Mouse (Mus musculus) gastrocnemius, adult 18-20 months (tissue): Measurements from ENCODE around the gene Zfp213. TPM values are rescaled to one million over a fixed set of nuclear protein-coding genes. Genes with fewer than 3 reads are reported as not detected.
A peak's percentile ranks its signal among the peaks of the same experiment; 100 is the strongest.
"Not testable (repeated sequence)": the region's sequence is repeated elsewhere in the genome, so short reads cannot be mapped to it uniquely, and the experiment has no call there.

Experiments used
- DNase-seq: peaks from one replicate; pipeline ENCODE4 v3.0.0; 2021; ENCODE audit warnings: low spot score
- total RNA-seq, 2 experiments: library from RNA; stranded (reverse); gene quantifications; 2 replicates each; pipeline ENCODE4 v1.2.3; 2021

Zfp213 gene
- total RNA-seq, 2 experiments from 2014 or later, result 2.1 to 2.8 TPM

DNA sequence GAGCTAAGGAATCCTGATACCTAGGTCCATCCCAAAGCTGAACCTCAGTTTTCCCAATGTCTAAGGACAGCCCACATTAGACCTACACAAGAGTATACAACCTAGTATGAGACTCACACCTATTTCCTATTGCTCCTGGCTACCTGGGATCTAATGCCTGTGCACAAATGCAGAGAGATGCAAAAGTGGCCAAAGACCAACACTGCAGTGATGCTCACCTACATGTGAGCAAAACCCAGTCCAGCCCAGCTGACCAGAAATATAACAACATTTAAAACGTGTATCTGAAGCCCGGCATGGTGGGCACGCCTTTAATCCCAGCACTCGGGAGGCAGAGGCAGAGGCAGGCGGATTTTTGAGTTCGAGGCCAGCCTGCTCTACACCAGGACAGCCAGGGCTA, 18.2 kb downstream of the Zfp213 start:
- peak; percentile 0 for DNase-seq

DNA sequence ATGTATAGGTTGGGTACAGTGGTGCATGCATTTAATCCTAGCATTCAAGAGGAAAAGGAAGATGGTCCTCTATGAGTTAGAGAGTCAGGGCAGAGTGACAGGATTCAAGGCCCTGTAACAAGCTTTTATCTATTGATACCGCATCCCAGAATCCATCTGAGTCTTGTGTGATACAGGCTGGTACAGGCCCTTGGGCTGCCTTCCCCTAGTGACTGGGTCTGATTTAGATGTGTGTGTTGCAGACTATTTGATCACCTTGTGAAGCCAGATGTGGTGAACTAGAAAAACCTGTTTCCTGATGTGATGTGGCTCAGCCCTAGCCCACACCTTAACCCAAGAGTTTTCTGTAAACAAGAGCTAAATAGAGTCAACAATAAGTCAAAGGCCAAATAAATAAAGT, 19.3 kb downstream of the Zfp213 start:
- peak; percentile 0 for DNase-seq

DNA sequence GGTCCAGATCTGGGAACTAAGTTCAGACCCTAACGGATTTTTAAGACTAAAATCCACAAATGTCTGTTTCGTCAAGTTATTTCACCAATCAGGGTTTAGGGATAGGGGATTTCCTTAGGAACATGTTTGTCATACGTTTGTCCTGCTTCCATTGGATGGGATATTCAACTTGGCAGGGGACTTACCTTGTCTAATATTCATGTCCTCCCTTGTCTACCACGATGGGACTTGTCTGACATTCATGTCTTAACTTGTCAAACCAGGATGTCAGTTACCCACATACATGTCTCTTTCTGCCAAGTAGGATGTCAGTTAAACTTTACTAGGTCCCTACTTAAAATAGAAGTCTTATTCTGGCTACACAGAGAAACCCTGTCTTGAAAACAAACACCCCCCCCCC, 20.1 kb downstream of the Zfp213 start:
- peak; percentile 0 for DNase-seq

DNA sequence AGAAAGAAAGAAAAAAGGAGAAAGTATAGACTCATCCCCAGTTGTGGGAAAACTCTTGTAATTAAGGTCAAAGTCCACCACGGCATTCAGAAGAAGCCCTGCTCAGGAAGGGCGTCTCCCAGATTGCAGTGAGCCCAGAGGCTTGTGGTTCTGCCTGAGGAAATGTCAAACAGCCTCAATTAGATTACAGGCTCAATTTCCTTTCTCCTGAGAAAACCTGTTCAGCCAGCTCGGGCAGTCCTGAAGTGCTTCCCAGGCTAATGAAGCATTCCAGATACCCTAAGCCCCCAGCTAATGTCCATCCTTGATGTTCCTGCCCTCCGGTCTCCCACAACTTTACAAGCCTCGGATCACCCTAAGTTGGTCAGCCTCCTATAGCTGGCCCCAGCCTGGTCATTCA, 20.7 kb downstream of the Zfp213 start:
- DNase-seq, result no peak

DNA sequence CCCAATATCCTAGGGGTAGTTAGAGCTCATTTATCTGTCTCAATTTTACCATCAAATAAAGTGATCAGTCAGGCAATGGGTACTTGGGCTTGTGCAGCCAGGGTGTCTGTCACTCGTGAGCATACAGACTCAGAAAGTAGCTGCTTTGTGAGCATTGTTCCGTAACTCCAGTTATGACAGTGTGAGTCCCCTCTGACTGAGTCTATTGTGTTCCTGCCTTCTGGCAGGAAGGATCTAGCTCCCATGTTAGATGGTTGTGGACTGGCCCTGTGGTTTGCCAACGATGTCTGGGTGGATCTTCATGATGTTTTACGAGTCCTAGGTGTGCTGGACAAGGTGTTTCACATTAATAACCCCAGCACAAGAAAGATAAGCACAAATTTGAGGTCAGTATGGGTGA, 21.2 kb downstream of the Zfp213 start:
- no peak for DNase-seq

DNA sequence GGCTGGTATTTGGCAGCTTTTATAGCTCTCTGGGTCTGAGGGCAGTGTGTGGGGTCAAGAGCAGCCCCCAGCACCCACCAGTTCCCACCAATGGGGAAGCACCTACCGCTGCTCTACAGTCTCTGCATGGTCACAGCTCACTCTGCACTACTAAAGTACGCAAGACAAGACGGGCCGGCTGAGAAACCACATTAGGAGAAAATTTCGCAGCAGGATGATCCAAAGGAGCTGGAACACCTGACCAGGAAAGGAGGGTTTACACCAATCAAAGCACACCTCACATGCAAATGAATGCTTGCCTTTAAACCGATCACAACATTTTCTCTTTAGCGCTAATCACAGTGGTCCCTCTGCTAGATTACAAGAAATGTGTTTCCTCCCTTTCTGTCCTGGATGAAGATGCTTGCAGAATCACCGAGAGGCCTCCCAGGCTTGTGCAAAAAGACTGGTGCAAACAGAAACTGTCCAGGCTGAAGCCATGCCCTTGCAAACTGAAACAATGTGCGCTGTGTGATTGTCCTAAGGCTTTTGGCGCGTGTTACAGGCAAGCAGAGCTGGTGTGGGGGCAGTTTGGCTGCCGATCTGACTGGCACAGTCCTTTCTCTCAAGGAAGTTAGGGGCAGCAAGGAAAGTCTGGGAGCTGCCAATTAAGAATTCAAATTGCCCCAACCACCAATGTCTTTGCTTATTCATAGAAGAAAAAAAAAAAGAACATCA, 21.9 kb downstream of the Zfp213 start:
- no peak for DNase-seq

DNA sequence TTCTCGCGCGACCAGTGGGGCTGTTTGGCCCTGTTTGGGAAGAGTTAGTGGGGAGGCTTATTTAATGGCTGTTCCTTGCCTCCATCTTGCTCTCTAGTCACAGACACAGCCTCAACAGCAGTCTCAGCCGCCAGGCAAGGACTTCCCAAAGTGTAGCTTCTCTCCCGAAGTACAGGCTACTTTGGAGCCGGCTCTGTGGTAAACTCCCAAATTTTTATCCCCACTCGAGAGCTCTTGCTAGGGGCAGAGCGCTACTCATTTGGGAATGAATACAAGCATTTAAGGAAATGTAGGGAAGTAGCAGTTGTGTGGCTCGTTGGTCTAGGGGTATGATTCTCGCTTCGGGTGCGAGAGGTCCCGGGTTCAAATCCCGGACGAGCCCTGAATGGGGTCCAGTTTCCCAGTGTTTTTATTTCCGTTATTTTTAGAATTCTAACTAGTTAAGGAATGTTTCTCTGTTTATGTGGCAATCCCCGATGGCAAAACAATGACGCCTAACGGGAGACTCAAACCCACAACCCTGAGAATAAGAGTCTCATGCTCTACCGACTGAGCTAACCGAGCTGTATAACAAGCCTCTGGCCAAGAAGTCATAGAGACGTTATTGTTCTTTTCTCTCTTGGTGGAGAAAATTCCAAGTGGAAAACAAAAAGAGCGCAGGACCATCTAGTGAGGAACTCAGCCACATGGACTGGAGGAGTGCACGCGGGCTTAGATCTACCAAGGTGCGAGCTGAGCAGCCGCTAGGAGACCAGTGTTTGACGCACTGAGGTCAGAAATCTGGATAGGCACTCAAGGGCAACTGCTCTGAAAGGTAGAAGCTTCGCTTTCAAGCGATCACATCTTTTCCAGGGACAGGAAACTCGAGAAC, 23.2 kb downstream of the Zfp213 start:
- no peak for DNase-seq

DNA sequence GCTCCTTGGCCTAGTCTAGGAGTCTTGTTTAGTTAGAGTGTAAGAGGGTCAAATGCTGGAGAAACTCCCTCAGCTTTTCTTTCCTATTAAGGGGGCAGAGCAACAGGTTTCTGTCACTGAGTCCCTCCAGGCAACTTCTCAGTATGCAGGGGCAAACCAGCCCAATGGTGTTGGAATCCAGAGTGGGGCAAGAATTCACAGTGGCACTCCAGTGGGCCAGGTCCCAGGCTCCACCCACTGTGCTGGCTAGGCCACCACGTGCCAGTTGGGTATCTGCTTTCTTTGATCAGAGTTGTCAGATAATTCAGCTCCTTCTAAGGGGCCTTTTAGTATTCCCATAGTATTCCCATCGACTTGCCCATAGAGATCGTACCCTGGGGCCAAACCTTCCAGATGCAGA, 23.9 kb downstream of the Zfp213 start:
- no peak for DNase-seq

DNA sequence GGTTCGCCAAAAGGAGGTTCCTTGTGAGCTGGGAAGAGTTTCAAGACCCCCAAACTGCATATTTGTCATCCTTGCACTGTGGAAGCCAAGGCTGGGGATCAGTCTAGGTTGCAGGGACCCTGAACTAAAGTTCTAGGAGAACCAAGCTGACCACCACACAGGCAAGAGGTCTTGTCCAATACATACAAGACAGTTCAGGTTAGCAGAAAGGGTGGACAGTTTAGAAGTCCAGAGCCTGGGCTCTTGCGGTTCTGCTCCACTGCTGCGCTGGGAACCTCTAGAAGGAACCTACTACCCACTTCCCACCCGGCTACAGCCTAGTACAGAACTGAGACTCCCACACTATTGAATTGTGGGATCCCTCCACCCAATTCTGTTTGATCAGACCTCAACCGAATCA, 24.4 kb downstream of the Zfp213 start:
- no peak for DNase-seq

DNA sequence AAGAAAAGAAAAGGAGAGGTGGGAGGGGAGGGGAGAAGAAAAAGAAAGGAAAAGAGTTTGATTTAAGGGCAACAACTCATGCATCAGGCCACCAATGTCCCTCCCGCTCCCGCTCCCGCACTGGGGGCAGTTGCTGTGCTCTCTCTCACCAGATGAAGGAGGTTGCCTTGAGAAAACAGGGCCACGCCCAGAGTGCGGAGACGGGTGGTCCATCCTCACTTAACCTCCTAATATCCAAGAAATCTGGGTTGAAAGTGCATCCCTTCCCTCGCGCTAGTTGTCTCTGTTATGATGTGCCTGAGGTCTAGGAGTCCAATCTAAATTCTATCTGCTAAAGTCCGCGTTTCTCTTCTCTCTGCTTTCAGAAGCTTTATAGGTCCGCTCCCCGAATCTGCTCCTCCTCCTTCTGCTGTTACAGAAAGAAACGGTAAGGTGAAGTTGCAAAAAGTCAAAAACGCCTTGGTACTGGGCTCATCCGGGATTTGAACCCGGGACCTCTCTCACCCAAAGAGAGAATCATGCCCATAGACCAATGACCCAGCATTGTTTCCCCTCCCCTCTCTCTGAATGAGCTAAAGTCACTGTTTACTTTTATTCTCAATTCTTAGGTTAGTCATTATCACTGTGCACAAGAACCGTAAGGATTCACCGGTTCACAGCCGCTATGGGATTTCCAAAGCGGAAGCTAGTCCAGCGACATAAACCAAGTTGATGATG, 25.6 kb downstream of the Zfp213 start:
- no peak for DNase-seq

DNA sequence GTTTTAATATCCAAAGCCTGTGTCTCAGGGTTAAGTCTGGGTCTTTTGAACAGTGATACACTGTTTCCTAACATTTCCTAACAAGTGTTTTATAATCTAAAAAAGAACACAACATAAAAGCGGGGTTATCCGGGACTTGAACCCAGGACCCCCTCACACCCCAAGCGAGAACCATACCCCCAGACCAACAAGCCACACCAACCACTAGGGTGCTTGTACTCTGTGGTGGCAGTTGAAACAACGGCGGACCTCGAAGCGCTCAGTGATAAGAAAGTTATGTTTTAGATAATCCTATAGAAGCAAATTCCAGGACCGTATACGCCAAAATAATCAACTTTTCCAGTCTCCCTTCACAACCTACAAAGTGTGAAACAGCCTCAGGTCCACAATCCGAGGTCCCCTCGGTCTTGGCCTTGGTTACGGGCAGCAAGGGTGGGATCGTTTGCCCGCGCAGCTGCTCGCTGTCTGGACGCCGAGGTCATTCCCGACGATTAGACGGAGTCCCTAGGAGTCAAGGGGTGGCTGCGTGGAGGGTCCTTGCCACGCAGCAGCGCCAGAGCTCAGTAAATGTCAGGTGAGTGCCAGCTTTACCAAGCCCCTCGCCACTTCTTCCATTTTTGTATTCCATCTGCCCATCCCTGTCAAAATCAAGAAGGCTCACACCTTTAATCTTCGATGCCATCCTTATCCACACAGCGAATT, 26.3 kb downstream of the Zfp213 start:
- DNase-seq, result no peak

DNA sequence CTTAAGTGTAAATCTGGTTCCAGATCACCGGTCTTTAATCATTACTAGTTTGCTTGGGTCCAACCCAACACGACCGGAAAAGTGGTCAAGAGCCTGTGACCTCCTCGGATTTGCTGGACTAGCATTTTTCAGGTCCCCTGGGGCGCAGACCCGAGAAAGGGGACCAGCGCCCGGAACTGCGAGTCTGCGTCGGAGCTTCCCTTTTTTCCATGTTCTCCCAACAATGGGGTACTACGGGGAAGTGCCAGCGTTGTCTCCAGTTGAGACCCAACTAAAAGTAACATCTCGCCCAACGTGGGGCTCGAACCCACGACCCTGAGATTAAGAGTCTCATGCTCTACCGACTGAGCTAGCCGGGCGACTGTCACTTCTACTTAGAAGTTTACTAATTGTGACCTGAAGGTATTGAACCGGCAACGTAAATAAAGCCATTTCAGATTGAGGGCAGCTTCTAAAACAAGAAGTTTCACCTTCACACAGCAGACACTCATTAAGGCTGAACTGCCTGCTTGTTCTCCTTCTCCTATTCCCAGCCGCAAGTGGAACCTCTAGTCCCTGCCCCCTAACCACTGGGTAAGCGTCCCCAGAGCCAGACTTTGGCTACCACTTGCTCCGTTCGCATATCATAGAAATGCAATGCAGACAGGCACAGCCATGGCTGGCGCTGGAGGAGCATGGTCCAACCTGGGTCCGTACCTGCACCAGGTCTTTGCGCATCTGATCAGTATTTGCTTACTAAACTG, 28.8 kb downstream of the Zfp213 start:
- DNase-seq, result not testable (repeated sequence)

DNA sequence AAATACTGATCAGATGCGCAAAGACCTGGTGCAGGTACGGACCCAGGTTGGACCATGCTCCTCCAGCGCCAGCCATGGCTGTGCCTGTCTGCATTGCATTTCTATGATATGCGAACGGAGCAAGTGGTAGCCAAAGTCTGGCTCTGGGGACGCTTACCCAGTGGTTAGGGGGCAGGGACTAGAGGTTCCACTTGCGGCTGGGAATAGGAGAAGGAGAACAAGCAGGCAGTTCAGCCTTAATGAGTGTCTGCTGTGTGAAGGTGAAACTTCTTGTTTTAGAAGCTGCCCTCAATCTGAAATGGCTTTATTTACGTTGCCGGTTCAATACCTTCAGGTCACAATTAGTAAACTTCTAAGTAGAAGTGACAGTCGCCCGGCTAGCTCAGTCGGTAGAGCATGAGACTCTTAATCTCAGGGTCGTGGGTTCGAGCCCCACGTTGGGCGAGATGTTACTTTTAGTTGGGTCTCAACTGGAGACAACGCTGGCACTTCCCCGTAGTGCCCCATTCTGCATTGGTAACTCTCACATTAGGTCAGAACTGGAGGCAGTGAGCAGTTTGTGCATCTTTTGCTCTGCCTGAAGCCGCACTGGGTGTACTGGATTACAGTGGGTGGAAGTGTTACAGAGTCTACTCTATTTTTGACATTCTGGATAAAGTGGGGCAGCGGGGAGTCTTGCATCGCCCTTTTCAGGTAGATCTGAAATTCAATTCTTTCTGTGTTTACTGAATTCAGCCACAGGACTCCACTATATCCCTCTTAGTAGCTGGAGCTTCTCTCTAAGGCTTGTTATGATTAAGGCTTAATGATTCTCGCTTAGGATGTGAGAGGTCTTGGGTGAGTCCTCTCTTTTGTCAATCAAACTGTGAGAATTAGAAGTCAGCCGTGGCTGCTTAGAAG, 30.2 kb downstream of the Zfp213 start:
- not testable (repeated sequence) for DNase-seq

DNA sequence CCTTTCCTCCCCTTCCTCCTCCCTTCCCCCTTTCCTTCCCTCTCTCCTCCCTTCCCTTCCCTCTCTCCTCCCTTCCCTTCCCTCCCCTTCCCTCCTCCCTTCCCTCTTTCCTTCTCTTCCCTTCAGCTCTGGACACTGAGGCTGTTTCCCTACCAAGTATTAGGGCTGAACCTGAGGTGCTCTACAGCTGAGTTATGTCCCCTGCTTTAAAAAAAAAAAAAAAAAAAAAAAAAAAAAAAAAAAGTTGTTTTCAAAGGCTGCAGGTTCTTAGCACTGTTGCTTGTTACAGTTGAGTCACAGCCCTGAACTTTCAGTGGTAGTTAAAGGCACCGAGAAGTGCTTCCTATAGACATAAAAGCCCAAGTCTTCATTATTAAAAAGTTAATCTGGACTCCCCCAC, 32.6 kb downstream of the Zfp213 start:
- not testable (repeated sequence) for DNase-seq

DNA sequence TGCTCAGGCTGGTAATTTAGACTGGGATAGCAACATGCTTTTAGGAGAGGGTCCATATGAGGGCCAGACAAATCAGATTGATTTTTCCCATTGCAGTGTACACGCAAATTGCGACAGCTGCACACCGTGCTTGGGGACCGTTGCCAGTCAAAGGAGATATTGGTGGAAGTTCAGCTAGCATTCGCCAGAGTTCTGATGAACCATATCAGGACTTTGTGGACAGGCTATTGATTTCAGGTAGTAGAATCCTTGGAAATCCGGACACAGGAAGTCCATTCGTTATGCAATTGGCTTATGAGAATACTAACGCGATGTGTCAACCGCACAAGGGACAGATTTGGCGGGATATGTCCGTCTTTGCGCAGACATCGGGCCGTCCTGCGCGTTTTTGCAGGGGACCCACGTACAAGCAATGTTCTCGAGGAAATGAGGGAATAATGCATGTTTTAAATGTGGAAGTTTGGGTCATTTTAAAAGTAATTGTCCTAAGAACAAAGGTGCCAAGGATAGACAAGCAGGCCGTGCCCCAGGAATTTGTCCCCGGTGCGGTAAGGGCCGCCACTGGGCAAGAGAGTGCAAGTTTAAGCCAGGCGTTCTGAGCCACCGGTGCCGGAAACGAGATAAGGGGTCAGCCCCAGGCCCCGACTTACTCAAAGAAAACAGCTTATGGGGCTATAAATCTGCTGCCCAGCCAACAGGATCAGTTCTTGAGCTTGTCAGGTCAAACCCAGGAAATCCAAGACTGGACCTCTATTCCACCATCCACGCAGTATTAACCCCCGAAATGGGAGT, 40.9 kb downstream of the Zfp213 start:
- DNase-seq, result not testable (repeated sequence)

DNA sequence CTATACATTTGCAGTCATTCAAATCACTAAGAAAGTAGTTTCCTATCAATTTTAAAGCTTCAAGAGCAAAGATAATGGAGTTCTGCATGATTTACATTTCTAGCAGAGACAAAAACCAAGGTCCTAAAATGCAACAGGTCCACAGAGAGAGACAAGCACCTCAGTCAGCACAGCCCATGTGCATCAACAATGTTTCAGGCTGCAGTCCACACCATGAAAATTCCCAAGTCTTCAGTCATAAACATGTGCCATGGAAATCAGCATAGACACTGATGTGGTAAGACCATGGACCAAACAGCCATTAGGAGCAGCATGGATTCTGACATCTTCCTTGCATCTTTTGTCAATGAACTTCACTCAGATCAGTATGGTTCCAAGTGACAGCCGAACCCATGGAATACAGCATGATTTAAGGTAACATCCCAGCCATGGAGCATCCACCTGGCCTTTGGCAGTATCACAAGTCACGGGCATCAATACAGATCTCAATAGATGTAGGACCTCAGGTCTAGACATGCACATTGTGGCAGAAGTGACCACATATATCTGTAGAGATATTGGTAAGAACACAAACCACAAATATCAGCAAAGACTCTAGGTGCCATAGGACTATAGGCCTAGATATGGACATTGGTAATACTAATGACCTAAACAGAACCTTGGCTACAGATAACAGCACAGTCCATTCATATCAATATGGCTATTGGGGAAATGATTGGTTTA, 45.2 kb downstream of the Zfp213 start:
- DNase-seq, result no peak
